Mouse (Mus musculus): ENCODE data around the gene Rtn4r. TPM values are rescaled to one million over a fixed set of nuclear protein-coding genes. Genes with fewer than 3 reads are reported as not detected.

Rtn4r gene
- polyA plus RNA-seq, 1 experiment from 2014 or later: 7.9 TPM

DNA sequence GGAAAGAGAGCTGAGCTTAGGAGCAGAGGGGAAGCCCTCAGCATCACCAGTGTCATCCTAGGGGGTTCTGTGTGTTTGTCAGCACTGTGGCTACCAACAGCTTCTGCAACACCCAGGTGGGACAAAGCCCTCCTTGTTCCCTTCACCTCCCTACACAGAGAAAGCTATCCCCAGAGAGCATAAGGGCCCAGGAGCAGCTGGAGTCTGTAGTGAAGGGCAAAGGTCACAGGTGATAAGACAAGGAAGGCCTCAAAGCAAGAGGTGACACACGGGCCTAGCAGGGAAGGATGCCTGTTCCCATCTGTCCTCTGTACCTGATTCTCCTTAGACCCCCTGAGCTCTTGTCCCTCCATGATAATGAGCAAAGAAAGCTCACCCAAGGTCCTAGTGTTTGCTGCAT lies 74.2 kb downstream of the Rtn4r start:
- ATAC-seq (ENCODE audit: low FRiP score, low read depth): no peak

More for the DNA sequence above, 74.2 kb downstream of the Rtn4r start:
- Histone ChIP-seq H3K36me3 (no peaks in the 10 kb centered on the region), H3K9me3 (no peaks in the 10 kb centered on the region), H3K9ac (replicated peaks) (no peak overlapping the region), H3K4me1 (peaks cover 28% of the 10 kb centered on the region), H3K4me2 (replicated peaks) (no peak overlapping the region), H3K27me3 (peaks cover 20% of the 10 kb centered on the region; the same call in 1 of the 2 replicates), H3K27ac (replicated peaks) (no peak overlapping the region), H3K4me3 (no peak overlapping the region)
- WGBS: 39% methylated on average over 1 of the region's 1 CpGs

Small RNA genes lying within 50 kb of the gene (microRNA-seq; reads per million reads assigned to microRNA genes)
- gene Mir6366: not detected

Other genes with a start within 250 kb of the Rtn4r start
- 0.55 and 0.67 TPM in 2 replicates for gene Gm20518, start 236.0 kb upstream of the Rtn4r start, polyA plus RNA-seq (2016; fragmentation: Nextera tagmentation; extraction: Ambion mirVana)
- gene Tssk1, start 233.4 kb upstream of the Rtn4r start, polyA plus RNA-seq (2016; fragmentation: Nextera tagmentation; extraction: Ambion mirVana): 0.05 and 0.09 TPM in 2 replicates
- 105 and 108 TPM in 2 replicates for gene Dgcr2, start 229.1 kb upstream of the Rtn4r start, polyA plus RNA-seq (2016; fragmentation: Nextera tagmentation; extraction: Ambion mirVana)
- gene Tssk2, start 229.0 kb upstream of the Rtn4r start, polyA plus RNA-seq (2016; fragmentation: Nextera tagmentation; extraction: Ambion mirVana): not detected in 2 replicates
- 56.7 and 61.6 TPM in 2 replicates for gene Ess2, start 216.3 kb upstream of the Rtn4r start, polyA plus RNA-seq (2016; fragmentation: Nextera tagmentation; extraction: Ambion mirVana)
- 0.26 and 0.52 TPM in 2 replicates for gene Gsc2, start 212.6 kb upstream of the Rtn4r start, polyA plus RNA-seq (2016; fragmentation: Nextera tagmentation; extraction: Ambion mirVana)
- 120 and 132 TPM in 2 replicates for gene Slc25a1, start 199.4 kb upstream of the Rtn4r start, polyA plus RNA-seq (2016; fragmentation: Nextera tagmentation; extraction: Ambion mirVana)
- gene Vpreb2, start 147.2 kb upstream of the Rtn4r start, polyA plus RNA-seq (2016; fragmentation: Nextera tagmentation; extraction: Ambion mirVana): not detected in 2 replicates
- 144 TPM in 2 replicates for gene Dgcr6, start 74.8 kb upstream of the Rtn4r start, polyA plus RNA-seq (2016; fragmentation: Nextera tagmentation; extraction: Ambion mirVana)
- 6.8 and 8.7 TPM in 2 replicates for gene Prodh, start 37.4 kb upstream of the Rtn4r start, polyA plus RNA-seq (2016; fragmentation: Nextera tagmentation; extraction: Ambion mirVana)
- gene Ccdc188, start 90.2 kb downstream of the Rtn4r start, polyA plus RNA-seq (2016; fragmentation: Nextera tagmentation; extraction: Ambion mirVana): not detected in 2 replicates
- gene Zdhhc8, start 107.5 kb downstream of the Rtn4r start, polyA plus RNA-seq (2016; fragmentation: Nextera tagmentation; extraction: Ambion mirVana): 15.0 and 16.6 TPM in 2 replicates
- 112 and 120 TPM in 2 replicates for gene Trmt2a, start 121.0 kb downstream of the Rtn4r start, polyA plus RNA-seq (2016; fragmentation: Nextera tagmentation; extraction: Ambion mirVana)
- 869 and 888 TPM in 2 replicates for gene Ranbp1, start 121.1 kb downstream of the Rtn4r start, polyA plus RNA-seq (2016; fragmentation: Nextera tagmentation; extraction: Ambion mirVana)
- gene Gm49776, start 130.7 kb downstream of the Rtn4r start, polyA plus RNA-seq (2016; fragmentation: Nextera tagmentation; extraction: Ambion mirVana): 1.9 and 3.3 TPM in 2 replicates
- gene Dgcr8, start 161.6 kb downstream of the Rtn4r start, polyA plus RNA-seq (2016; fragmentation: Nextera tagmentation; extraction: Ambion mirVana): 40.2 and 42.2 TPM in 2 replicates
- 48.2 and 49.7 TPM in 2 replicates for gene Tango2, start 220.5 kb downstream of the Rtn4r start, polyA plus RNA-seq (2016; fragmentation: Nextera tagmentation; extraction: Ambion mirVana)
- 129 and 134 TPM in 2 replicates for gene Arvcf, start 220.5 kb downstream of the Rtn4r start, polyA plus RNA-seq (2016; fragmentation: Nextera tagmentation; extraction: Ambion mirVana)